Mouse (Mus musculus) megakaryocyte, adult 5-6 weeks (primary cell): Measurements from ENCODE around the gene Tmbim1. TPM values are rescaled to one million over a fixed set of nuclear protein-coding genes. Genes with fewer than 3 reads are reported as not detected.
"Not testable (repeated sequence)": the region's sequence is repeated elsewhere in the genome, so short reads cannot be mapped to it uniquely, and the experiment has no call there.

Experiments
- ATAC-seq: 2 replicates; pipeline ENCODE4 v1.8.0; 2016; ENCODE audit warnings: mild to moderate bottlenecking, inconsistent platforms; ENCODE audit not compliant: poor library complexity, severe bottlenecking
- total RNA-seq, 2 experiments: library from RNA; stranded (forward) in 1 of 2; stranded (reverse) in 1 of 2; fragments of 153-499, 151-499 nt in 1 of 2; fragments of 221-1000, 200-1000 nt in 1 of 2; gene quantifications; 2 replicates each; pipeline versions ENCODE4 v1.2.3 to v1.2.4; 2015 to 2017

Tmbim1 gene
- total RNA-seq (2015) (13.6 and 15.5 TPM in 2 replicates), total RNA-seq (2017) (11.3 and 13.8 TPM in 2 replicates)

DNA sequence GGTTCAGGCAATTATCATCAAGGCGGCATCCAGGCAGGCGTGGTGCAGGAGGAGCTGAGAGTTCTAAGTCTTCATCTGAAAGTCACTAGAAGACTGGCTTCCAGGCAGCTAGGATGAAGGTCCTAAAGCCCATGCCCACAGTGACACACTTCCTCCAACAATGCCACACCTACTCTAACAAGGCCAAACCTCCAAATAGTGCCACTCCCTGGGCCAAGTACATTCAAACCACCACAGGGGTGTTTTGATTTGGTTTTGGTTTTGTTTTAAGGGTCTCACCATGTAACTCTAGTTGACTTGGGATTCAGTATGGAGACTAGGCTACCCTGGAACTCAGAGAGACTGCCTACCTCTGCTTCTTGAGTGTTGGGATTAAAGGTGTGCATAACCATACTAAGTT, at the start of gene Tmbim1:
TSS of gene Tmbim1 (minus strand) at position 101 of the 400 bp plus-strand sequence.
- no peak for ATAC-seq

DNA sequence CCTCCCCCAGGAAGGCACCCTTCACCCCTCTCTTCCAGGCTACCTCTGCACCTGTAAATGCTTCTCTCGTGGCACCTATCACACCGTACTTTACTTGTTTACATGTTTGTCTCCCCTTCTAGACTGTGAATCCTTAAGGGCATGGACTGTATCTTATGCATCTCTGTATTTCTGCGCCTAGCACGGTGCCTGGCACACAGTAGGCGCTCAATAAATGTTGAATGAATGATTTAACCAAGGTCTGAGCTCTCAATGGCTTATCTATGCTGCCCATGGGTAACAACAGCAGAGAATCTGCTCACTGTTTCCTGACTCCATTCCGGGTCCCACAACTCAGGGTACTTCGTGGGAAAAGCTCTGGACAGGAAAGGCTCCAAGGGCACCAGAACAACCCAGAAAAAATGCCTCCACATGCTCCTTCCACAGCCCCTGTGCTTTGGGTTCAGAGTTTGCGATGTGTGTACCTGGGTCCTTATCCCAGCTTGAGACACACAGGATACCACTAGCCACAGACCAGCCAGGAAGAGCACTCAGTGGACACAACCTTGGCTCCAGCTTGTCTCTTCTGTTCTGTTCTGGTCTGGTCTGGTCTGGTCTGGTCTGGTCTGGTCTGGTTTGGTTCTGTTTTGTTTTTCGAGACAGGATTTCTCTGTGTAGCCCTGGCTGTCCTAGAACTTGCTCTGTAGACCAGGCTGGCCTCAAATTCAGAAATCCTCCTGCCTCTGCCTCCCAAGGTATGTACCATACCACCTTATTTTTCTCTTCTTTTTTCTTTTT, 48.2 kb upstream of the Tmbim1 start:
- no peak for ATAC-seq

DNA sequence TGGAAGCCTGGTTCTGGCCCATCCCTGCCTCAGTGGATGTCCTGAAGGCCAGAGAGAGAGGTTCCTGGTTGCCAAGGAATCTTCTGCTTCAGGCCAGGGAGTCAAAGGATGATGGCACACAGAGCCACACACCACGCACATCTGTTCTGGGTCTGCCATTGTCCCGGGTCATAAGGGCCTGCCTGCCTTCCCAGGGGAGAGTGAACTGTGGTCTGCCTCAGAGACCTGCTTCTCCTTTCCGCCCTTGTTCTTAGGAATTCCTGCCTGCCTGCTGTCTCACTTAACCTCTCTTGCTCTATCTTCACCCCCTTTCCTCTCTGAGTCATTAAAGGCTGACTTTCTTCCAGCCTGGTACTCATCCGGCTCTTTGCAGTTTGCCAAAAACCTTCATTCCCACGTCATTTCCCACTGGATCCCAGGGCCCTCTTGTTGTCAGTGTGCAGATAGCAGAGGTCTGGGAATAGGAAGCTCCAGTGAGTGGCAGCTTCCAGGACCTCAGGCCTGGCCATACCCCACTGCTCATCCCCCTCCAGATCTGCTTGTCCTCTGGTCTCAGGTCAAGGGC, 47.2 kb upstream of the Tmbim1 start:
- ATAC-seq = no peak

DNA sequence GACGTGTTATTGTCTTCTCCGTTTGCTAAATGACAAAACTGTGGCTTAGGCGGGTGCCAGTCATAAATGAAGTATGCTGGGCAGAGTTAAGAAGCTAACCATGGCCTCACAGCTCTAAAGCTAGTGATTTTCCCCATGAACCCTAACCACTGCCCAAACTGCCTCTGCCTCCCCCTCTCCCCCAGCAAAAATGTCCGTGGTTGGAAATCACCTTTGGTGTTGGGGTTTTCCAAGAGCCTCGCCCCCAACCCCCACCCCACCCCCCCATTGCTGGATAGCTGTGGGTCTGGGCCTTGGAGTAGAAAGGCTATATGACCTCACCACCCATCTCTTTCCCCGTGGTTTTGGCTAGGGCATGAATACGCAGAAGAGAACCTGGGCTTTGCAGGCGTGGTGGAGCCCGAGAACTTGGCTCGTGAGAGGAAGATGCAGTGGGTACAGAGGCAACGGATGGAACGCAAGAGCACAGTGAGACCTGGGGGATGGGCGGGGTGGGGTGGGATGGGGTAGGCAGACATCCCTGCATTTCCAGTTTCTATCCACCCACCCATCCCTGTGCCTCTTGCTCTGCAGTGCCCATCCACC, 45.9 kb upstream of the Tmbim1 start:
- no peak for ATAC-seq

DNA sequence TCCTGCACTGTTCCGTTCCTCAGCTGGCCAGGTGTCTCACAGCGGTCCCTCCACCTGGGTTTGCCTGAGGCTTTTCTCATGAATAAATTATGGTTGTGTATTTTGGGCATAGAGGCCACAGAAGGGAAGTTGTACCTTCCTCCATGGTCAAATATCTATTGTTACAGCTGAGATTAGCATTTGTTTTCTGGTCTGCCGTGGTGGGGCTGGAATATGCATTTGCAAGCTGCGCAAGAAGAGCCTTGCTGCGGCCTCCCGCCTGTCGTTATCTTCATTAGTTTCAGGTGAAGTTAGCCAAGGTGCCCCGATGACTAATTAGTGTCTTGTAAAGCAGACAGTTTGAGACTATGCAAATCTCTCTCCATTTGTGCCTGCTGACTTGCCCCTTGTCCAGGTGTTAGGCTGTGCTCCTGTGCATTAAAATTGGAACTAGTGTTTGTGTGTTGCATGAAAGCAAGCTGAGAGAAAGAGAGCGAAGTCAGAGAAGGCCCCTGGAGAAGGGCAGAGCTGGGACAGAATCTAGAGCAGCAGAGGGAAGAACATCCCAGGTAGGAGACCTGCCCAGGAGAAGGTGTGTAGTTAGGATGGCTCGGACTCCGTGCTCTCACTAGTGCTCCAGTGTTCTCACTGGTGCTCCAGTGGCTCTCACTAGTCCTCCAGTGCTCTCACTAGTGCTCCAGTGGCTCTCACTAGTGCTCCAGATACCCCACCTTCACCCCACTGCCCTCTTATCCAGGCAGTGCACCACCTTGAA, 38.9 kb upstream of the Tmbim1 start:
- no peak for ATAC-seq

DNA sequence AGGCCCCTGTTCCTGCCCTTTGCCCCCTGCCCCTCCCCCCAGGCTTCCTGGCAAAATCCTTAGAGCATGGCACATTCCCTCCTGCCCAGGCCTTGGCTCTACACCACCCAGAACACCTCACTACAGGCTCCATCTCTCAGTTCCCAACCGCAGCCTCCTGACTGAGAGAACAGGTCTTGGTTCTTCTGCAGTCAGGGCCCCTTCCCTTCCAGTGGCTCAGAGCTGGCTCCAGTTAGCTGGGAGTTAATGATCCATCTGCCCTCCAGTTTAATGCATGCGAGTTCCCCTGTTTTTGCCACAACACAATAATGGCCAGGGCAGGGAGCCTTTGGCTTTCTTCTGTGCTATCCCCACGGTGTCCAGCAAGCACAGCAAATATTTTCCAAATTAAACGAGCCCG, 37.7 kb upstream of the Tmbim1 start:
- ATAC-seq = no peak

DNA sequence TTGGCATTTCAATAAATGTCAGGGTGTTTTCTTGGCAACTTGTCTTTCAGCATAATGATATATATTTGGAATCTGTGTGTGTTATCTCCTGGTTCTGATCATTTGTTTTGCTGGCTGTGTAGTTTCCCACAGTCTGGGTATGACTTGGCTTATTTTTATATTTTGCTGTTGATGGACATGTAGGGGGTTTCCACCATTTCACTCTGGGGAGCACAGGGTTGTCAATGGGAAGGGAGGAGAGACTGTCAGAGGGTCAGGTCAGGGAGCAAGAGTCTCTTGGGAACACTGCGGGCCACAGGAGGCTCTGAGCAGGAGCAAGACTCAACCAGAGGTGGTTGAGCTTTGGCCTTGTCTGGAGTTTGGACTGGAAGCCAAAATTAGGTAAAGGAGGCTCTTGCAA, 36.9 kb upstream of the Tmbim1 start:
- no peak for ATAC-seq

DNA sequence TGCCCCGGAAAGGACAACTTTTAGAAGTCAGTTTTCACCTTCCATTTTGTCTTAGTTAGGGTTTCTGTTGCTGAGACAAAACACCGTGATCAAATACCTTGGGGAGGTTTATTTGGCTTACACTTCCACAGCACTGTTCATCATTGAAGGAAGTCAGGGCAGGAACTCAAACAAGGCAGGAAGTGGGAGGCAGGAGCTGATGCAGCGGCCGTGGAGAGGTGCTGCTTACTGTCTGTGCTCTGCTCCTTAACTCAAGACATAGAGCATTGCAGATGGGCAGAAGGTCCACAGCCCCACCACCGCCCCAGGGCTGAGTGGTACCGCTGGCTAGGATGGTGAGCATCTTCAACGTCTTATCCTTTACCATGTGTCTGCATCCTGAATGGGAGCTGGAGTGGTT, 36.5 kb upstream of the Tmbim1 start:
- ATAC-seq = no peak

DNA sequence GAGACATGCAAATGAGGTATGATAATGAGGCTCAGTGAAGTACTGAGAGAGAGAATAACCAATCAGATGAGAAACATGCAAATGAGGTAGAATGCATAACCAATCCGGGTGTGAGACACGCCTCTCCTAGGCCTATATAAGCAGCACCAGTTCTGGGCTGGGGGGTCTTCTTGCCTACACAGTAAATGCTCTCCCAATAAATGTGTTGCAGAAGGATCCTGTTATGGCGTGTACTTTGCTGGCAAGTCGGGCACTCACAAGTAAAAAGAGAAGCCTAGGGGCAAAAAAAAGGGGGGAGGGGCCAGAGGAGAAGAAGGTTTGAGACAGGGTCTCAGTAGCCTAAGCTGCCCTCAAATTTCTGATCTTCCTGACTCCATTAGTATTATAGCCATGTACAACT, 35.6 kb upstream of the Tmbim1 start:
- ATAC-seq = not testable (repeated sequence)

DNA sequence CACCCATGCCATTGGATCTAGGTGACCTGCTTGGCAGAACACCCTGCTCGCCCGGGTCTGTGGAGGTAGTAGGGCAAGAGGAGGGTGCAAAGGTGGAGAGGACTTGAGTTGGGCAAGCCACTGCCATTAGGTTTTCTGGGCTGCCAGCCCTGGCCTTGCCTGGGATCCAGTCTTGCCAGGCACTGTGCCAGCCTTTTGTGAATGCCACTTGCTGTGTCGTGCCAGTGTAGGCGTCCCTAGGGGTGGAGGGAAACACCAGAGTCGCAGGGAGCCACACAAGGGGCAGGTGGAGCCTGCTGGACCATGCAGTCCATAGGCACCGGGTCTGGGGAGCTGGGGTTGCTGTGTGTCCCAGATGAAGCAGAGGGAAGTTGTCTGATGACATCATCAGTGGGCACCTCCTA, 34.9 kb upstream of the Tmbim1 start:
- no peak for ATAC-seq

DNA sequence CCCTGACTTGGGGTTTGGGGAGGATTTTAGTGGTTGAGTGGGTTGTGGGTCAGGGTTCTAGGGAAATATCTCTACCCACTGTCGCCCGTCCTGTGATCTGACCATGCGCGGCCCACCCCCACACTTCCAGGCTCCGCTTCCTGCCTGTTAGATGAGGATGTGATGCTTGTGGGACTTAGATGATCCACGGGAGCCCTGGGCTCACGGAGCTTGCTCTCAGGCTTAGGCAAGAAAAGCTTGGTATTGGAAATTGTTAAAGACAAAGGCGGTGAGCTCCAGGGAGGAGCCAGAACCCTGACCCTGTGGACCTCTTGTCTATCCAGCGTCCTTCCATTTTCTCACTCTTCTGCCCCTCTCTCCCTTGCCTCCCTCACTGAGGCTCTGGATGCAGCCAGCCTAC, 34.5 kb upstream of the Tmbim1 start:
- no peak for ATAC-seq

DNA sequence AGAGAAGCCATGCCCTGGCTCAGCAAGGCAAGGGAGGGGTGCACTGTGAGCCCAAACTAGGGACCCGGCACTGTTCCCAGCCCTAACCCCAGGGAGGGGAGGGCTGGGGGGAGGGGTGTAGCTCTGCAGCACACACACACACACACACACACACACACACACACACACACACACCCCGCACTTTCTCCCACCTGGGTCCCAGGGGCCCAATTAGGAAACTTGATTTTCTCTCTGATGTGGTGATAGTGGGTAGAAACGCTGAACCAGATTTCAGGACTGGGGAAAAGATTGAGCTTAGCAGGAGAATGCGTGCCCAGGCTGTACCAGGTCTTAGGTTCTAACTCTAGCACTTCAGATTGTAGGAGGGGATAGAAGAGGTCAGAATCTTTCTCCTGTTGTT, 33.2 kb upstream of the Tmbim1 start:
- no peak for ATAC-seq

DNA sequence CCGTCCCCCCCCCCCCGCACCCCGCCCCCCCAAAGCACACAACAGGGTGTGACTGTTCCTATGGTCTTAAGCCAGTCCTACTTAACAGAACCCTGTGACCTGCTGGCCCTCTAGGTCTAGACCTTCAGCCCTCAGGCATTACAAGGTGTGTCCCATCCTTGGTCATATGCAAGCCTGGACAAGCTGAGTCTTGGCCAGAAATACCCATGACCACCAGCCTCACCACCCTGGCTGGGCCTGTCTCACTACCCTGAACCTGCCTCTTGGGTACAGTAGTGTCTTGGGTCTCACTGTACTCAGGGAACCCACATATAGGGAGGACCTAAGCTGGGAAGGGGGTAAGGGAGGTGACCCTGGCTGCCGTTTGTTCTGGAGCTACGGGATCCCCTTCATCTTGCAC, 32.6 kb upstream of the Tmbim1 start:
- no peak for ATAC-seq

DNA sequence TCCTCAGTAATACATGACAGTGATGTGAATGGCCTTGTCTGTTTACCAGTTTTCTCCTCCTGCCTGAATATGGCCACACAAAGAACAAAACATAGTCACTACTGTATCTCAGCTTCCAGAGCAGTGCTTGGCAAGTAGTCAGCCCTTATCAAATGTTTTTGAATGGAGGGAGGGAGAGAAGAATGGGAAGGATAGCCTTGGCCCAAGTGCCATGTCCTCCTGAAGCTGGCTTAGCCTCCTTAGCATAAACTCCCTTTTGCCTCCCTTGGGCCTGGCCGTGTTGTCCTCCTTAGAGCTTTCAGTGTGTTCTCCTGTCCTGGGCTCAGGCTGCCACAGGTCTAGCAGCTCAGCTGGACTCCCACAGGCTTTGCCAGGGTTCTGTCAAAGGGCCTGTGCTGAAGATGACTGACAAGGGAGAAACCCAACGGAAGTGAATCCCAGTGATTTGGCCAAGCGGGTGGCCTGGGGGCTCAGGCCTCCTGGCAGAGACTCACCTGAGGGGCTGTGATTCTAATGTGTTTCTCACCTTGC, 31.9 kb upstream of the Tmbim1 start:
- ATAC-seq = no peak

DNA sequence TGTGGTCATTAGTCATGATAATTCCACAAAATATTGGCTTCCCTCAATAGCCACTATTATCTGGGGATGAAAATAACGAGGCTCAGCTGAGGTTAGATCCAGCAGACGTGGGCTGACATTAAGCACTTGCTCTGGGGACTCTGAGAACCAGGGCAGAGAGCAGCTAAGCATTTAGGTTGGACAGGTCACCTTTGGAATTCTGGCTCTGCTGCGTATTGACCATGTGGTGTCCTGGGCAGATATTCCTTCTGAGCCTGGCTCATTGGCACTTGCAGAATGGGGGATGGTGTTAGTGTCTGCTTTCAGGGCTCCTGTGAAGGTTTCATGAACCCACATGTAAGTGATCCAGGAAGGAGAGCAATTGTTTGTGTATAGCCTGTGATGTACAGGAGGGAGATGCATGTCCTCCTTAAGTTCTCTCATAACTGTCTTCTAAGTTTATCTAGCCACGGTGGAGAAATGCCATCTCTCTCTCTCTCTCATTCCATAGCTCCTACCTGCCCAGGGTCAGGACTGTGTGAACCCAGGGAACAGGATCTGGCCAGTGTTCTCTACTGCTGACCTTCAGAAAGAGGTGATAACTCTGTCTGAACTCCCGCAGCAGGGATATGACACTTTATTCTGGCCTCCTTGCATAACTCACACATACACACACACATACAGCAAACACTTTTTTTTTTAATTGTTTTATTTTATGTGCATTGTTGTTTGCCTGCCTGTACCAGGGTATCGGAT, 30.2 kb upstream of the Tmbim1 start:
- ATAC-seq = no peak

DNA sequence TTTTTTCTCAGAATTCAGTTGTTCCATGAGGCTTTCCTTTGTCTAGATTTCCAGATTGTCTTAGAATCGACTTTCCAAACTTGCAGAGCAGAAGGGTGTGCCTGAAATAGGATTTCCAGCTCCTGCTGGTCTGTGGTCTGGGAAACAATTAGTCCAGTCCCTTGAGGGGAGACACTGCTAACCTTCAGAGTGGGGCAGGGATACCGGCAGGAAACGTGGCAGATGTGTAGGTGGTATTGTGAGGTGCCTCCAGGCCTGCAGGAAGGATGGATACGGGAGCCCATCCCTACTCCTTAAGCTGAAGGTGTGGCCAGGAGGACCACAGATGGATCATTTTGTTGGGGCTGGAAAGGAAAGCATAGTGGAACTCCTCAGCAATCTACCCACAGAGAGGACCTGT, 29.6 kb upstream of the Tmbim1 start:
- no peak for ATAC-seq

DNA sequence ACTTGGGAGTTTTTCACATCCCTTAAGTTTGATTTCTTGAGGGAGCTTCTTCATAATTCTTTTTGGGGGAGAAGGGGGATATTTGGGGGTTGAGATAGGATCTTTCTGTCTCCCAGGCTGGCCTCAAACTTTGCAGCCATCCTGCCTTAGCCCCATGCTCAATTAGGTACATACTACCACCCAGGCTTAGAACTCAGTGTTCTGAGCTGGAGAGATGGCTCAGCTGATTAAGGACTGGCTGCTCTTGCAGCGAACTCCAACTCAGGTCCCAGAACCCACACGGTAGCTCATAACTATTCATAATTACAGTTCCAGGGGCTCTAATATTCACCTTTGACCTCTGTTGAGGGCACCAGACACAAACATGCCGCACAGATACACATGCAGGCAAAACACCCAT, 29.2 kb upstream of the Tmbim1 start:
- no peak for ATAC-seq

DNA sequence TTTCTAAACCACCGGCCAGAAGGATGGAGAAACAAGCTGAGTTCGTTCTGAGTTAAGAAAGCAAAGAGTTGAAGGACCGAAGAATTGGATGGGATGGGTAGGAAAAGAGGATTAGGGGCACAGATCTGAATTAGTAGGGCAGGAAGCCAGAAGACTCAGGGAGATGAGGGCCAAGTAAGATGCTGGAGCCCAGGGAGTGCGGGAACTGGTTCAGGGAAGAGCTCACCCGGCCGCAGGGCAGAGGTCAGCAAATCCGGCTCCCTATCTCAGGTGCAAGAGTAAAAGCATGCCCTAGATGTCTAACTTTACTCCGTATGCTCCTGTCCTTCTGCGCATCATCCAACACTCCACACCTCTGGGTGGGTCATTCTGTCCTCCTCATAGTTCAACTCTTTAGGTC, 27.5 kb upstream of the Tmbim1 start:
- no peak for ATAC-seq

DNA sequence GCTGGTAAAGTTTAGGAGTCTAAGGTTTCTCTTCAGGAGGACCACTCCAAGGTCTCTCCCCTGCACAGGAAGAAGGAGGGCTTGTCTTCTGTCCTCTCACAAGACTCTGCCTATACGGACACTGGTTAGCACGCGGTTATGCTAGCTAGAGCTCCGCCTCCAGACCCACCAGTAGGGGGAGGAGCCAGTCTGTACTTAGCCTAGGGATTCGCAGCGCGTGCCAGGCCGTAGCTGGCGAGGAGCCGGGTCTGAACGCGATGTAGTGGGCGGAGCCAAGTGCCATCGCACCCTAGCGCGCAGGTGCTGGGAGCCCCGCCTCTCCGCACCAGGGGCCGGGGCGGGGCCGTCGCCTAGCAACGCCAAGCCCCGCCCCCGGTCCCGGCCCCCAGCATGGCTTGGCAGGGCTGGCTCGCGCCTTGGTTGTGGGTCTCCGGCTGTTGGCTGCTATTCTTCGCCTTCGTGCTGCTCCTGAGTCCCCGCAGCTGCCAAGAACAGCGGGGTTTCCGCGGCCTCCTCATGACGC, 26.9 kb upstream of the Tmbim1 start:
- ATAC-seq = peak; percentile 97

DNA sequence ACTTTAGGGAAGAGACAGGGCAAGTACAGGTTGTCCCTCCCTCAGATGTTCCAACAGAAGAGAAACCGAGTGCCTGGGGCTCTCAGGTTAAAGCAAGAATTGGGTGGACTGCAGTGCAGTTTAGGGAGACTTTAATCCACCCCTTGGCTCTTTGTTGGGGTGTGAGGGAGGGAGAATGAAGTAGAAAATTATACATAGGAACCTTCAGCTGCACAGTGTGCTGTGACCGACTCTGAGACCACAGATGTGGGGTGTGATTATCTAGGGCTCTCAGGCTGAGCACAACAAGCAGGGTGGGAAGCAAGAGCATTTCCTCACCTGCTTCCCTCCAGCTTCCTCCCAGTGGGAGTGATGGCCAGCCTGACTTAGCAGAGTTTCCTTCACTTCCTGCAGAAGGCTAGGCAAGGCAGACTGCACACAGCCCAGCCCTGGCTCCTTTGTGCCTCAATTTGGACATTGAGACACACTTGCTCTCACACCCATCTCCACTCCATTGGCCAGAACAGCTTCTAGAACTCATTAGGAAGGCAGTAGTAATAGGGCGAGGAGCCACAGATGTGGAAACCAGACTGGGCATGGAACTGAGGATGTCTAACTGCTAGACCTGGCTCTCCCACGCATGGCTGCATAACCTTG, 25.7 kb upstream of the Tmbim1 start:
- no peak for ATAC-seq
